Mouse (Mus musculus) liver, embryonic 13.5 days (tissue): ENCODE data around the gene Auts2. TPM values are rescaled to one million over a fixed set of nuclear protein-coding genes. Genes with fewer than 3 reads are reported as not detected.

Experiments
- ATAC-seq: fragments of 200-750 bp; cut with Nextera tagmentation; 2 replicates; pipeline ENCODE4 v1.8.0; 2017; ENCODE audit warnings: low read depth, mild to moderate bottlenecking, moderate number of reproducible peaks, moderate library complexity
- DNase-seq: peaks from one replicate; pipeline ENCODE4 v3.0.0; 2022
- H3K27ac ChIP-seq: fragments of 300-500 bp; sonication (generic); 2 replicates; pipeline ENCODE4 v1.5.1; 2015; ENCODE audit warnings: moderate library complexity, mild to moderate bottlenecking, inconsistent platforms
- H3K27me3 ChIP-seq: fragments of 300-500 bp; sonication (generic); 2 replicates; pipeline ENCODE4 v1.6.1; 2015; ENCODE audit warnings: mild to moderate bottlenecking, inconsistent platforms
- H3K36me3 ChIP-seq: fragments of 300-500 bp; sonication (generic); 2 replicates; pipeline ENCODE4 v1.6.1; 2015; ENCODE audit warnings: mild to moderate bottlenecking, inconsistent platforms
- H3K4me1 ChIP-seq: fragments of 300-500 bp; sonication (generic); replicated peaks from 2 replicates; pipeline ENCODE4 v1.6.1; 2015; ENCODE audit warnings: inconsistent platforms
- H3K4me2 ChIP-seq: fragments of 300-500 bp; sonication (generic); 2 replicates; pipeline ENCODE4 v1.6.1; 2015; ENCODE audit warnings: inconsistent platforms, mild to moderate bottlenecking, moderate library complexity
- H3K4me3 ChIP-seq: fragments of 300-500 bp; sonication (generic); replicated peaks from 2 replicates; pipeline ENCODE4 v1.5.1; 2015; ENCODE audit warnings: mild to moderate bottlenecking, inconsistent platforms
- H3K9ac ChIP-seq: fragments of 300-500 bp; sonication (generic); 2 replicates; pipeline ENCODE4 v1.6.1; 2015; ENCODE audit warnings: mild to moderate bottlenecking, inconsistent platforms
- H3K9me3 ChIP-seq: fragments of 300-500 bp; sonication (generic); replicated peaks from 2 replicates; pipeline ENCODE4 v1.6.1; 2016; ENCODE audit warnings: inconsistent platforms
- WGBS: fragments of 180-500 bp; shearing (Covaris S2); methylation state at CpG from one replicate; pipeline ENCODE4 v1.1.7; 2015; ENCODE audit not compliant: insufficient replicate concordance; 5-methylcytosine and 5-hydroxymethylcytosine counted together
- polyA plus RNA-seq: library from polyadenylated mRNA; unstranded; fragments of >200 nt; fragmentation: Nextera tagmentation; extraction: Ambion mirVana; gene quantifications from 2 replicates; pipeline ENCODE4 v1.2.1, GENCODE M21; 2015

Auts2 gene
- polyA plus RNA-seq, 1 experiment from 2014 or later = 1.5 TPM

DNA sequence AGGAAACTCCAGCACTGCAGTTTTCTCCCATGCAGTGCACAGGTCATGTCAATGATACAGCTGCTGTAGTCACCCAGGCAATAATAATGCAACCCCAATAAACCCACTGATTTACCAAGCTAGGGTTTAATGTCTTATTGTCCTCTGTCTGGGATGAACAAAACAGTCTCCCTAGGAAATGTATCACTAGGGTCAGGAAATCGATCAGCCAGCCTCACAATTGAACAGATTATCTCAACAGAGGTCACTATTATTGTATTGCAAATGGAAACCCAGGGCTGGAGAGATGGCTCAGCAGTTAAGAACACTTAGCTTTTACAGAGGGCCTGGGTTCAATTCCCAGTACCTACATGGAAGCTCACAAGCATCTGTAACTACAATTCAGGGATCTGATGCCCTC is 65.6 kb downstream of the Auts2 start:
- ATAC-seq (no peak), DNase-seq (no peak)
- WGBS = 41% methylated on average over 1 of the region's 1 CpGs
- no peaks in the 10 kb centered on the region for H3K36me3 ChIP-seq
- no peaks in the 10 kb centered on the region for H3K9me3 ChIP-seq
- no peak overlapping the region for H3K4me3 ChIP-seq
- peaks cover 8% of the 10 kb centered on the region; the same call in 1 of the 2 replicates for H3K4me1 ChIP-seq
- no peak overlapping the region for H3K4me2 ChIP-seq
- H3K9ac ChIP-seq = no peak overlapping the region
- H3K27ac ChIP-seq = no peak overlapping the region
- no peaks in the 10 kb centered on the region for H3K27me3 ChIP-seq

DNA sequence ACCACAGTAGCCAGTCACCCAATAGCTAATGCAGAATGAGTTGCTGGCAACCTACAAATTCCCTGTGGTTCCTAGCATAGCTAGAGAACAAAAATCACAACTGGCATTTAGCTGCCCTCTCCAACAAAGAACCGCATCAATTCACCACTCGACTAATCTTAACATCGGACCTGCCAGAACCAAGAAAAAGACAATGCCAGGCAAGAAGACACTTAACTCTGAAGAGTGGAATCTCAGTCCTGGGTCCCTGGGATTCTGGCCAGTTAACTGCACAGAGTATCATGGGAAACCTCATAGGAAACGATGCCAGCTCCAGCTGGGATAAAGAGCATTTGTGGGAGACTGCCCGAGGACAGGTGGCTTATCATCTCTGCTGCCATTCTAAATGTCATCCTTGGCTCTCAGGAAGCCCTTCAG is 70.2 kb downstream of the Auts2 start:
- Histone ChIP-seq H3K9me3 (no peaks in the 10 kb centered on the region), H3K4me2 (no peak overlapping the region), H3K36me3 (no peaks in the 10 kb centered on the region), H3K9ac (no peak overlapping the region), H3K4me3 (no peak overlapping the region), H3K27me3 (no peaks in the 10 kb centered on the region), H3K27ac (no peak overlapping the region), H3K4me1 (no peaks in the 10 kb centered on the region)
- 65% methylated on average over 5 of the region's 5 CpGs for WGBS
- DNase-seq (no peak), ATAC-seq (no peak)

DNA sequence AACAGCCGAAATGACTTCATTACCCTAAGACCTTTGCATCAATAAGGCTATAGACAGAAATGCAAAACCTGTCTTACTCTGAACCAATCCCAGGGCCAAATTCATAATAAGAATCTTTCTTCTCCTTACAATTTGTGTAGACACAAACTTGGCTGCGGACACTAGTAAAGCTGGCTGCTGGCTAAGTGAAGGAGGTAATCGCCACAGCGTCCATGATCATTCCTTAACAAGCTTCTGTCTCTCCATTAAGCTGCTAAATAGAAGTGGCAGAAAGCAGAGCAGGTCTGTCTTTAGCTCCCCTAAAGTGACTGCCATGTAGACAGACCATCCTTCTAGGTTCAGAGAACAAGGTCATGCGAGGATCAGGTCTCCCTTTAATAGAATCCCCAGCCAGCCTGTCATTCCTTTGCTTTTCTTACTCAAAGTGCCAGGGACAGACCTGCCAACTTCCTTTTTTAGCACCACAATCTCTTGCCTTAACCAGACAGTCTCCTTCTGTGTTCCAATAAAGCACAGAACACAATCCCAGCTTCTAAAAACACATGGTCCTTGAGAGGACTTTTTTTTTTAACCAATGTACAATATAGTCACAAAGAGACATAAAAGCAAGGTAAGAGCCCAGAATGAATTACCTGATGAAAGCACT is 70.8 kb downstream of the Auts2 start:
- H3K27me3 ChIP-seq = no peaks in the 10 kb centered on the region
- ATAC-seq = no peak
- no peak for DNase-seq
- no peaks in the 10 kb centered on the region for H3K36me3 ChIP-seq
- H3K4me3 ChIP-seq = no peak overlapping the region
- no peaks in the 10 kb centered on the region for H3K9me3 ChIP-seq
- H3K27ac ChIP-seq = no peak overlapping the region
- WGBS = 65% methylated on average over 5 of the region's 5 CpGs
- H3K9ac ChIP-seq = no peak overlapping the region
- H3K4me1 ChIP-seq = peaks cover 4% of the 10 kb centered on the region
- H3K4me2 ChIP-seq = no peak overlapping the region

GRCm38 (mm10) chr5:132467364-132467743 is 75.8 kb downstream of the Auts2 start:
- WGBS = 70% methylated on average over 2 of the region's 2 CpGs

GRCm38 (mm10) chr5:132466427-132467363 is 76.4 kb downstream of the Auts2 start:
- Histone ChIP-seq H3K4me3 (no peak overlapping the region), H3K27ac (0 out of 2 replicates have a peak overlapping the region, but pooled peaks have one; percentile 9), H3K9ac (no peak overlapping the region), H3K9me3 (no peaks in the 10 kb centered on the region), H3K4me2 (peak overlapping the region; percentile 32), H3K27me3 (no peaks in the 10 kb centered on the region), H3K36me3 (no peaks in the 10 kb centered on the region), H3K4me1 (peaks cover 23% of the 10 kb centered on the region)
- DNase-seq (peak; percentile 27), ATAC-seq (peak; percentile 91)
- 11% methylated on average over 16 of the region's 16 CpGs for WGBS

More at GRCm38 (mm10) chr5:132467364-132467743, 75.8 kb downstream of the Auts2 start:
- Histone ChIP-seq H3K27ac (0 out of 2 replicates have a peak overlapping the region, but pooled peaks have one; percentile 9), H3K9ac (no peak overlapping the region), H3K4me3 (no peak overlapping the region), H3K27me3 (no peaks in the 10 kb centered on the region), H3K4me2 (no peak overlapping the region), H3K4me1 (peaks cover 23% of the 10 kb centered on the region), H3K9me3 (no peaks in the 10 kb centered on the region), H3K36me3 (no peaks in the 10 kb centered on the region)
- ATAC-seq (no peak), DNase-seq (no peak)

DNA sequence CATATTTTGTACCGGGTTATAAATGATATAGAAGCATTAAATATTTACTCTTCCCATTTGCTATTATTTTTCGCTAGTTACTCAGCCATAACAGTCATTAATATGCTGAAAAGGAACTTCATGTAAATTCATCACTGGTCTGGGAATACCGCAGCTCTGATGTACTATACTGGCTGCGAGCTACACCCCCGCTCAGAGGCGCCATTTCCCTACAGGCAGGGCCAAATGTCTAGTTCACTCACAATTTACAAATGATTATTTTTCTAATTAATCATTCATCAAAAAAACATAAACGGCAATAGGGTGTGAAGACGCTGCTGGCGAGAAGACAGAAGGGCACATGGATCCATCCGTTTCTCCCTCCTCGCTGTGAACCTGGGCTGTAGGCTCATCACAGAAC is 80.6 kb downstream of the Auts2 start:
- WGBS = 85% methylated on average over 11 of the region's 11 CpGs
- no peaks in the 10 kb centered on the region for H3K36me3 ChIP-seq
- no peaks in the 10 kb centered on the region for H3K9me3 ChIP-seq
- DNase-seq (no peak), ATAC-seq (no peak)
- H3K27me3 ChIP-seq = no peaks in the 10 kb centered on the region
- no peak overlapping the region for H3K9ac ChIP-seq
- no peak overlapping the region for H3K4me2 ChIP-seq
- no peak overlapping the region for H3K27ac ChIP-seq
- no peak overlapping the region for H3K4me3 ChIP-seq
- peaks cover 22% of the 10 kb centered on the region for H3K4me1 ChIP-seq

DNA sequence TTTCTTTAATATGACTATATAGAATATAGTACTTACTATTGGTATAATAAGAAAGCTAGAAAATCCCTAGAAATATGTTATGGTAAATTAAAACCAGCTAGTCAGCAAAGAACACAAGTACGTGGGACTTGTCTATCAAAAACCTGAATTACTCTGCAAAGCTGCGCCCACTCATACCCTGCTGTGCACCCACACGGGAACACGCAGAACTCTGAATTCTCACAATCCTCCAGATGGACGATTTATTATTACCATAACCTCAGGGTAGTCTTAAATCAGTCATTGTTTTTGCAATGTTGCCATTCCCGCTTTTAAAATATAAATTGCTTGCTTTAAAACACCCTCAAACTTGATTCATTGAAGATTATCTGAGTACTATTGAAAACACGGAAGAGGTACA is 84.6 kb downstream of the Auts2 start:
- Histone ChIP-seq H3K27ac (no peak overlapping the region), H3K9ac (no peak overlapping the region), H3K36me3 (no peaks in the 10 kb centered on the region), H3K27me3 (no peaks in the 10 kb centered on the region), H3K4me3 (no peak overlapping the region), H3K9me3 (no peaks in the 10 kb centered on the region), H3K4me2 (no peak overlapping the region), H3K4me1 (peaks cover 3% of the 10 kb centered on the region; the same call in 1 of the 2 replicates)
- DNase-seq (no peak), ATAC-seq (no peak)
- WGBS = 79% methylated on average over 7 of the region's 7 CpGs

DNA sequence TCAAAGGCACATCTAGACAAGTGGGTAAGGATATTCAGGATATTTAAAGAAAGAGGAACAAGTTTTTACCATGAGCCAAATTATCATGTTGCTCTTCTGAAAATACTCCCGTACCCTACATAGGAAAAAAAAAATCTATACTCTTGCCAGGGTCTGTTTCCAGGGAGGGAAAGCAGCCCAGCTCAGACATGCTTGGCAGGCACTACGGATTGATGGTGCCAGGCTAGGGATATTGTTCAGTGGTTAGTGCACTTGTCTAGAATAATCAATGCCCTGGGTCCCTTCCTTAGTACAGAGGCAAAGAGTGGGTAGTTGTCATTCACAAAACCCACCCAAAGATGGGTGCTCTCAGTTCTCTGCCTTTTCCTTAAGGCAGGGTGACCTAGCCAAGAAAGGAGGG is 90.8 kb downstream of the Auts2 start:
- ATAC-seq (no peak), DNase-seq (no peak)
- Histone ChIP-seq H3K27me3 (no peaks in the 10 kb centered on the region), H3K4me1 (peaks cover 12% of the 10 kb centered on the region), H3K9ac (no peak overlapping the region), H3K27ac (no peak overlapping the region), H3K36me3 (no peaks in the 10 kb centered on the region), H3K4me2 (no peak overlapping the region), H3K4me3 (no peak overlapping the region), H3K9me3 (no peaks in the 10 kb centered on the region)
- 48% methylated on average over 2 of the region's 2 CpGs for WGBS

- Histone ChIP-seq H3K27ac (no peak overlapping the region), H3K9me3 (no peaks in the 10 kb centered on the region), H3K4me1 (peaks cover 12% of the 10 kb centered on the region), H3K9ac (no peak overlapping the region), H3K36me3 (no peaks in the 10 kb centered on the region), H3K27me3 (no peaks in the 10 kb centered on the region), H3K4me2 (no peak overlapping the region), H3K4me3 (no peak overlapping the region)
- no peak for DNase-seq
- WGBS = 75% methylated on average over 3 of the region's 3 CpGs
- ATAC-seq = no peak
These were observed 93.1 kb downstream of the Auts2 start for GRCm38 (mm10) chr5:132450071-132450470.

DNA sequence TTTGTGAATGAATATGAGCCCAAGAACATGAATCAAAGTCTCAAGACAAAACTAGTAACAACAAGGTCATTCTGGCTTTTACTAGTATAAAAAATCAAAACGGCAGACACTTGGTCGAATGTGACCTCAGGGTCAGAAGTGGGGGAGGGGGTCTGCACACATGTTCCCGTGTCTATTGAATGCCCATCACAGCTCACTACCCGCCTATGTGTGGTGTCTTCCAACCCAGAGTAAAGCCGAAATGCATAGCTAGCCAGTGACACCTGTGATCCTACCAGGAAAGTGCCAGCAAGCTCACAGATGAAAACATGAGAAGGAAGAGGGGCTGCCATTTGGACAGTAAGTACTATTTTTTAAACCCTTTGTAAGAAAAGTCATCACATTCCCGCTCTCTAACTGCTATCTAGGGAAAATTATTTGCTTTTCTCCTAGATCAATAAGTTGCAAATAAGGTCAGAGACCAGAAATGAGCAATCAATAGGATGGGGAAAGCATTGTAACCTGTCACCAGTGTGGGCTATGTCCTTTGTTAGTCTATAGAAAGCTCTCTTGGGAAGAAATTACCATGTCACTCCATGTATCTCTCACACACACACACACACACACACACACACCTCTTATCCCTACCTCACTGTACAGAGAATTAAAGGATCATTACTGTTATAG is 94.6 kb downstream of the Auts2 start:
- H3K9me3 ChIP-seq = no peaks in the 10 kb centered on the region
- ATAC-seq (no peak), DNase-seq (no peak)
- H3K4me1 ChIP-seq = peaks cover 9% of the 10 kb centered on the region
- 52% methylated on average over 6 of the region's 6 CpGs for WGBS
- H3K4me3 ChIP-seq = no peak overlapping the region
- H3K4me2 ChIP-seq = peak overlapping the region; percentile 28; the same call in 1 of the 2 replicates
- no peak overlapping the region for H3K27ac ChIP-seq
- H3K9ac ChIP-seq = no peak overlapping the region
- no peaks in the 10 kb centered on the region for H3K27me3 ChIP-seq
- H3K36me3 ChIP-seq = no peaks in the 10 kb centered on the region

DNA sequence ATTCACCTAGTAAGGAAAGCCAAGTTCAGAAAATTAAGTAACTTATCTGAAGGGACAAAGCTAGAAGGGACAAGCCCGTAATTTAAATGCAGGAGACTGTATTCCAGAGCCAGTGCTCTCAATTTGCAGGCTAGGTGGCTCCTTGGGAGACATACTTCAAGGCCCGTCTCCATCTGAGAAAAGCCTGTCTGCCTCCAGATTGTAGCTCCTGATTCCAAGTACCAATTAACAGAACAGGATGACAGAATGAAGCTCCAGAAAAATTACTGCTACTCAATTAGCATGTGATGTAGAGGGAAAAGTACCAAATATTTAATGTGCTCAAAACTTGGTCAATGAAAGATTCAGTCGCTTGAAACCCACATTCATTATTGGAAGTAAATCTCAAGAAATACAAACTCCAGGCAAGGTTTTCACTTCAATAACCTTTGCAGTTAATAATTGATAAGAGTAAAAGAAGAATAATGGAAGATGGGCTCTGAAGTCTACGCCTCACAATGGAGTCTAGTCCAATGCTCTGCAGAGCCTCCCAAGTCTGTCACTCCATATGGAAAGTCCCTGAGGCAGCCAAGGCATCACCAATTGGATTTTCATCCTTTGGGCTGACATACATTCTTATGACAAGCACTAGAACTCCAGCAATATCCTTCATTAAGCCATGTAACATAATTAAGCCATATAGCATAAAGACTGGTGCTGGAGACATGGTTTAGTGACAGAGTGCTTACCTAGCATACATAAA is 97.8 kb downstream of the Auts2 start:
- Histone ChIP-seq H3K4me1 (0 out of 2 replicates have a peak, but pooled peaks cover 4% of the 10 kb centered on the region), H3K9ac (no peak overlapping the region), H3K27me3 (no peaks in the 10 kb centered on the region), H3K9me3 (no peaks in the 10 kb centered on the region), H3K27ac (no peak overlapping the region), H3K4me3 (no peak overlapping the region), H3K36me3 (no peaks in the 10 kb centered on the region), H3K4me2 (no peak overlapping the region)
- no peak for ATAC-seq
- 59% methylated on average over 4 of the region's 4 CpGs for WGBS
- no peak for DNase-seq
